Mouse (Mus musculus) ovary, postnatal 36 days (tissue): ENCODE measurements at regions not wholly inside any gene's neighbourhood (a gene's known extent, or its start where the extent isn't known, plus 50 kb on each side); places are given as distances from the start of the nearest gene placed in this dataset.

ENCODE experiments used
- DNase-seq: peaks from one replicate; pipeline ENCODE4 v3.0.0; 2022; ENCODE audit warnings: low spot score, mixed read lengths

- no peak for DNase-seq
These were observed 158.8 kb upstream of the Phyhipl start for GRCm38 (mm10) chr10:70814354-70815131.

DNA sequence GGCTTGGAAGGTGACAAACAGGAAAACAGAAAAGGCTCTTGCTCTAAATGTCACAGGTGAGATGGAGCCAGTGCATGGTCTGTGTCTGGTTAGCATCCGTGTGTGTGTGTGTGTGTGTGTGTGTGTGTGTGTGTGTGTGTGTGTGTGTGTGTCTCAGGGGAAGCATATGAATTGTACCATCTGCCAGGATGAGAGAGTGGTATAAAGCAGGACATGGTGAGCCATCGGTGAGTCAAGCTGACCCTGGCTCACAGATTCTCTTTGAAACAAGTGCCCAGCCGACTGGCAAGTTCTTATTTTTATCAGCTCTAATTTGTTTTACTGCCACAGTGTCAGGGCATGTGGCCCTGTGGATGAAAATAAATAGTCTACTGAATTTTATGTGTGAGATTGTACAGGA is 153.6 kb upstream of the Phyhipl start:
- DNase-seq, result no peak

DNA sequence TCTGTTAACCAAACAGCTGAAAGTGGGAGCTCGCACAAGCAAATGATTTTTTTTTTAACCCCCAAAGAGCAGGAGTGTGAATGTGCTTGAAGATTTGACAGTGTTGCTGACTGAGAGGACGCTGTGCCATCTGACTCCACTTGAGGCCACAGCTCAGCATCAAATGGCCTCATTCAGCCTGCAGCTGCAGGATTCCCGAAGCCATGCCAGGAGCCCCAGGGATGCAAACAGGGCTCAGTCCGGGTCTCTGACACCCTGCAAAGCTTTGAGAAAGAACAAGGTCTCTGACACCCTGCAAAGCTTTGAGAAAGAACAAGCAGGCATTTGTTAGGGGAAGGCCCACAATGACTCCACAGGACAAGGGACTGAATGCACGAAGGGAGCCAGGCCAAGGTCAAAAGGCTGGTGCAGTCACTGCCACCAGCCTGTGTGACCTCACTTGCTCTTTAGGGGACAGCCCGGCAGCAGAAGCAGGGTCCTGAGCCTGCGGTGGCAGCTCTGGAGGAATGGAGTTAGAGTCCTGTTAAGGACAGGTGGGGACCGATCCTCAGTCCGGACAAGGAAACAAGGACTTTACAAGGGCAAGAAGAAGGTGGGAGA is 151.1 kb upstream of the Phyhipl start:
- DNase-seq, result no peak

GRCm38 (mm10) chr10:70800736-70801306 is 145.1 kb upstream of the Phyhipl start:
- no peak for DNase-seq

GRCm38 (mm10) chr10:70799906-70800305 is 144.1 kb upstream of the Phyhipl start:
- no peak for DNase-seq

DNA sequence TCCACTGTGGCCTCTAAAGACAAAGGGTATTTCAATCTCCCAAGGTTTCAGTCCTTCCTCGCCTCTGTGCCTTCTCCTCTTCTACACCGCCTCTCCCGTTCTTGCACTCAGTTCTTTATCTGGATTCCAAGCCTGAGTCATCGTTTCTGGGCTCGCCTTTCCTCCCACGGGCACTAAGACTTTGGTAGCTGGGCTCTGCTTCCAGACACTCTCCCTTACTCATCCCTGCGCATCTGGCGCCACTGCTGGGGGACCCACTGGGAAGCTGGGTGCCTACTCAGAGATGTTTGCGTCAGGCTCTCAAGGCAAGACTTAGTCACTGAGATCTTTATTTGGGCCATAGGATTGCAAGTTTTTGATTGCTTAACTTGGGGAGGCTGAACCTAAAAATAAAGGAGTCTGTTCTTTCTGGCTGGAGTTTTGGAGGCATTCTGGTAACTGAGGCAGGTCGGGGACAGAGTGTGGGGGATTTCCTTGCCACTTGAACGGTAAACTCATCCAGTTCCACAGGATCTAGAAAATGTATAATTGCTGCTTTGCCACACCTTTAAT is 143.5 kb upstream of the Phyhipl start:
- peak; percentile 21 for DNase-seq

DNA sequence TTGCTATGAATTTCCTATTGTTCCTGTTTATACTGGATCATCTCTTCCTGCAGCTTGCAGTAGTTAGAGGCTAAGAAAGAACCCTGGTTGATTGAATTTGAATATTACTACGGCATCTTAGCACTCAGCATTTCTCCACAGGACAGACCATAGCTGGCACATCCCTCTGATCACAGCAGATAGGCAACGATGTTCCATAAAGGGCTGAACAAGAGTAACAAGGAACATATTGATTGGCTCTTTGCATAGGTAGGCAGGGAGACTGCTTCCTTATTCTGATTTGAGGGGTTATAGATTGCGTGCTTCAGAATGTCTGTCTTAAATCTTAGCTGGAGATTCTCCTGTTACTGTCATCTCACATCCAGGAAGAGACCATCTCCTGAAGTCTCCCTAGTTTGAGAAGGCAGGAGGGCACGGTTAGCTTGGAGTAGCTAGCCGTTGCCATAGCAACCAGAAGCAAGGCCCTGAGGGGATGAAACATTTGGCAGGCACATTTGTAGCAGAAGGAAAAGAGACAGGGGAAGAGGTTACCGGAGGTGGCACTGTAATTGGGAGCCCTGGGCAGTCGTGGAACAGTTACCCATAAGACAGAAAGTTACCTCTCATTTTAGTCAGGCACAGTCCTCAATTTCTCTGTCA is 133.2 kb upstream of the Phyhipl start:
- no peak for DNase-seq

GRCm38 (mm10) chr10:70781036-70781435 is 125.3 kb upstream of the Phyhipl start:
- no peak for DNase-seq

- DNase-seq, result no peak
These were observed 122.8 kb upstream of the Phyhipl start for GRCm38 (mm10) chr10:70778596-70778995.

DNA sequence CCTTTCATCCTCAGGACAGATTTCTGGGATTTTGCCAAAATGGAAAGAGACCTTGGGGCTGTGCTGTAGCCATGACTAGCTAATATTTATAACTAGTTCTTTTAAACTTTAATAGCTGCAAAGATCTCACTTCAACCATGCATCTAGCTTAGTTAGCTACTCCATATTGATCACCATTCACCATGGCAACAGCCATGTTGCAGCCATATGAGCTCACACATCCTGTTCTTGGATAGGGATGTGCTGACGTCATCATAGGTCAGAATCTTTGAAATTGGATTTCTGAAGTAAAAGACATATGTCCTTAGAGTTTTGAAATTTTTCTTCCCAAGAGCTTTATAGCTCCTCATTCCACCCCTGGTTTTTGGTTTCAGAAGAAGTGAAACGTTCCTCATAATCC is 118.8 kb upstream of the Phyhipl start:
- no peak for DNase-seq

DNA sequence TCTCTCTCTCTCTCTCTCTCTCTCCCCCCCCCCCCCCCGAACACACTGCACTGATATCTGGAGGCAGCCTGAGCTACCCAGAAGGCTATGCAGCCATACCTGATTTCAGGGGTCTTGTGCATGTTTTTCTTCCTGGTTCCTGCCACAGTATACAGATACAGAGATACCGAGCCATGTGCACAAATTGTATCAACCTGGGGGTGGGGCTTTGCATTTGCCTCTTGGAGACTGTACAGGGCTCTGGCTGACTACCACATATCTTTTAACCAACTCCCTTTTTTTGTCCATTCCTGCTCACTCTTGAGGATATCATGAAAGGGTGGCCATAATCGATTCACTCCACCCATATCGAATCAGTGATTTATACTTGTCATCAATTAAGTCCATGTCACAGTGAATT is 118.4 kb upstream of the Phyhipl start:
- DNase-seq, result no peak

- DNase-seq, result no peak
These were observed 111.7 kb upstream of the Phyhipl start for GRCm38 (mm10) chr10:70767461-70767860.

- DNase-seq, result no peak
These were observed 111.1 kb upstream of the Phyhipl start for GRCm38 (mm10) chr10:70766869-70767268.

DNA sequence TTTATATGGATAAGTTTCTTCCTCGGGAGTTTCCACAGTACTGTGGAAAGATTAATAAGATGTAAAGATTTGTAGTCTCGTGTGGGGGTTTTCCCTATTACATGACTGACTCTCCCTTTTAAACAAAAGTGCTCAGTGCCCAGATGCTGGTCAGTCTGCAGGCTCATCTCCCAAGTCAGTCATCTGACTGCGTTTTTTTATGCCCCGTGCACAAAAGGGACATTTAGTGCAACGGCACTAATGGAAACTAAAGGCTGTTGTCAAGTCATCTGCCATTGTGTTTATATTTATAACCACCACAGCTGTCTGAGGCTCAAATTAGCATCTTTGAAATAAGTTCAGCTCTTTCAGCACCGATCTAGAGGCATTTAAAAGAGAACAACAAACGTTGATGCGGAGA is 110.7 kb upstream of the Phyhipl start:
- DNase-seq, result no peak

DNA sequence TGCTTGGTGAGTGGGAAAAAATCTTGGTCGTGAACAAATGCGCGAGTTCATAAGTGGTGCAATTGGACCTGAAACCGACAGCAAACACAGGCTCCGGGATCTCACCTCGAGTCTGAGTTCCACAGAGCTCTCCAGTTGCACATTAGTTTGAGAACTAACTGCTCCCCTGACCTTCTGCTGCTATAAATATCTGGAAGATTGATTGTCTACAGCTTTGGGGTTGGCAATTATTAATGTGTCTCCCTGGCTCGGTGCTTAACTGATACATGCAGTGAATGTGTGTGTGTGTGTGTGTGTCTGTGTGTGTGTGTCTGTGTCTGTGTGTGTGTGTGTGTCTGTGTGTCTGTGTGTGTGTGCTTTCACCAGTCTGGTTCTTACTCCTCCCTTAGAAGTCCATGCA is 107.4 kb upstream of the Phyhipl start:
- no peak for DNase-seq

GRCm38 (mm10) chr10:70759686-70760085 is 103.9 kb upstream of the Phyhipl start:
- no peak for DNase-seq

GRCm38 (mm10) chr10:70751771-70752170 is 96.0 kb upstream of the Phyhipl start:
- no peak for DNase-seq

- no peak for DNase-seq
These were observed 94.8 kb upstream of the Phyhipl start for GRCm38 (mm10) chr10:70750356-70751145.

DNA sequence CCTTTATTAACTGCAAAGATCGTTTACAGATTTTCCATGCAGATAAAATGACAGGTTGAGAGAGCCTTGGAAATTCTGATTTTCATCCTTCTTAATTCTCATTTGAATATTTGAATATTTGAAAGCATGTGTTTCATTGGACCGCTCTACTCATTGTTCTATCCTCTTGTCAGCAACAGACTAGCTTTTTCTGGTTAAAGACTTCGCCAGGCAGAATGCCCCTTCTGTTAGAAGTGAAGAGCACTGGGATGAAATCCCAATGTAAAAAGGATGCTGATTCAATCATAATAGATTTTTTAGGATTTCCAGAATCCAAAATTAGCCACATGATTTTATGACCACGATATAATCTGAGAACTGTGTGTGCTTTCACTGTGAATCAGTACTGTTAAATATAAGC is 90.8 kb upstream of the Phyhipl start:
- no peak for DNase-seq

- DNase-seq, result no peak
These were observed 86.1 kb upstream of the Phyhipl start for GRCm38 (mm10) chr10:70741909-70742308.

DNA sequence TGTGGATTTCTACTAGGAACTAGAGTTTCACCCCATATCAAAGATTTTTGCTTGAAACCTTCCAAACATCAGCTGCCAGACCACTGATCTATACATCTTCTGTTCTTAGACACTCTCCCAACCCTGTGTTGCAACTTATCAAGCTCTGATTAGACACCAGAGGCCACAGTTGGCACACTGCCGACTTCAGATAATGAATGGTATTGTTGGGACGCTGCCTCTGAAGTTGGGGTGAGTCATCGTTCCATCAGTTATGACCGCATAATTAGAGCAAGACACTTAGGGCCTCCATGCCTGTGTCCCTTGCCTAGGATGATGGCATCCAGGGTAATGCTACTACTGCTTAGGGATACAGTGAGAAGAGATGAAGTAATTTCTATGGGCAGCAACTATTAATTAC is 84.3 kb upstream of the Phyhipl start:
- DNase-seq, result no peak
